Mouse (Mus musculus) G1E (cell line): ENCODE data around the gene Hps3.

Source experiments
- CTCF ChIP-seq: IDR thresholded peaks from 2 replicates; pipeline ENCODE4 v1.5.1; 2012; ENCODE audit warnings: low read depth, low read length, inconsistent platforms, mixed read lengths
- GATA1 ChIP-seq: IDR thresholded peaks from 2 replicates; pipeline ENCODE4 v1.6.1; 2012; ENCODE audit warnings: borderline replicate concordance, low read length, inconsistent platforms, mixed read lengths
- POLR2AphosphoS5 ChIP-seq: IDR thresholded peaks from 2 replicates; pipeline ENCODE4 v1.6.1; 2012; ENCODE audit warnings: low read depth, low read length, inconsistent platforms; ENCODE audit not compliant: insufficient replicate concordance
- TAL1 ChIP-seq: conservative IDR thresholded peaks from 2 replicates; pipeline ENCODE4 v1.6.1; 2012; ENCODE audit warnings: low read depth, low read length, inconsistent platforms, mixed read lengths

- TF ChIP-seq POLR2AphosphoS5: no peak
- TF ChIP-seq CTCF: no peak
- TF ChIP-seq TAL1: no peak
- no peak for TF ChIP-seq GATA1
Observed at GRCm38 (mm10) chr3:20058197-20058541, 23.1 kb upstream of the Hps3 start.
